Mouse (Mus musculus): ENCODE data around the gene H2-DMa.

The H2-DMa gene

DNA sequence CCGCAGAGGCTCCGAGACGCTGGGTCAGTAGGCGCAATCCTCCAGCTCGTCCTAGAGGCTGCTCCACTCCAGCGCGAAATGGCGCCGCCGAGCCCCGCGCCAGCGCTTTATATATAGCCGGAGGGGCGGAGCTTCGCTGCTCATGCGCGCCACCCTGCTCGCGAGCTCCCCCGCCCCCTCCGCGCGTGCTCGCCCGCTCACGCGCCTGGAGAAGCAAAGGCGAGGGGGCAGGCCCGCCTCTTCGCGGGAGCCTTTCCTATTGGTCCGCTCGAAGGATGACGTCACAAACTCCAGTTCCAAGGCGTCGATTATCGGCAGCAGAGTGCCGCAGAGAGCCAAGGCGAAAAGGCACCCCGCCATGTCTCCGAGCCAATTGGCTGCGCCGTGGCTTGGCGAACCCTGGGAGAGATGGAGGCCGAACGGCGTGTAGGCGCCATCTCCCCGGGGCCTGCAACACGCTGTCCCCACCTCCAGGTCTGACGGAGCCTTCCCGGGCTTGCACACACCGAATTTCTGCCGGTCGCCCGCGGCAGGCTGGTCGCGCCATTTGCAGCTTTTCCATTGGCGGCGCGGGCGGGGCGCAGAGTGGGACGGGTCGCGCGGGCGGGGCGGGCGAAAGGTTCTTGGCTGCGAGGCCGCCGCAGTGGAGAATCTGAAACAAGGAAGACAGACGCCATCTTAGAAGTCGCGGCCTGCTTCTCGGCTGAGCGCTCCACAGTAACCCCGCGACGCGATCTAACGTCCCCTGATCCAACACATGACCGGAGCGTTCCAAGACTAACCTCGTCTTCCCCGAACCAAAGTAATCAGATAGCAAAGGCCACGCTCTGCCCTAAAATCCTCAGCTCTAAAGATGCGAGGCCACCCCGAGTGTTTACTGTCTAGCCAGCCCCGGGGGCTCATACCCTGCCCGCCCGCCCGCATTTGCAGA, at the start of gene H2-DMa:
Gene H2-DMa, plus strand, starts transcription at position 293 of the 931 bp plus-strand sequence.
- DNase-seq: peak; percentile 98

DNA sequence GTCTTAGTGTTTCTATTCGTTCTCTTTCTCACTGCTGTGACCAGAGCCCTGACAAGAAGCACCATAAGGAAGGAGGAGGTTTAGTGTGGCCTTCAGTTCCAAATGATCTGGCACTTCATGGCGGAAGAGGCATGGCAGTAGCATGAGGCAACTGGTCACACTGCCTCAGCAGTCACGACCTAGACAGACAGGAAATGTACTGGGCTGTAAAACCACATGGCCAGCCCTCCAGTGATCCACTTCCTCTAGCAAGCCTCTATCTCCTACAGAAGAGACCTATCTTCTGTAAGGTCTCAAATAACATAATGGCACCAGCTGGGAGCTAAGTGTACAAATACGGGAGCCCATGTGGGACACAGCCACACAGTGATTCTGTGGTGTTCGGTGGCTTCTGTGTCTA, 47.2 kb upstream of the H2-DMa start:
- DNase-seq: no peak

DNA sequence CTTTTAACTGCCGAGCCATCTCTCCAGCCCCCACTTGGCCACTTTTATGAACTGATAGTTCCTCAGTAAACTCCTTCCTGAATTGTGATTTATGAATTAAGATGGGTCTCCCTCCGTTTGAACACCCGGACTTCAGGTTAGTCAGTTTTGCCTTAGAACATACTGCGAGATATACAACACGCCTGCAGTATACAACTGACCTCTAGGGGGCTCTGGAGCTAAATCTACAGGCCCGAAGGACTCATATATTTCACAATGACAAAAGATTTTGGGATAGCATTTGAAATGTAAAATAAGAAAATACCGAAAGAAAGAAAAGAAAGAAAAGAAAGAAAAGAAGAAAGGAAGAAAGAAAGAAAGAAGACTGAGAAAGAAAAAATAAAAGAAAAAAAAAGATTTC, 44.1 kb upstream of the H2-DMa start:
- DNase-seq: peak; percentile 64

DNA sequence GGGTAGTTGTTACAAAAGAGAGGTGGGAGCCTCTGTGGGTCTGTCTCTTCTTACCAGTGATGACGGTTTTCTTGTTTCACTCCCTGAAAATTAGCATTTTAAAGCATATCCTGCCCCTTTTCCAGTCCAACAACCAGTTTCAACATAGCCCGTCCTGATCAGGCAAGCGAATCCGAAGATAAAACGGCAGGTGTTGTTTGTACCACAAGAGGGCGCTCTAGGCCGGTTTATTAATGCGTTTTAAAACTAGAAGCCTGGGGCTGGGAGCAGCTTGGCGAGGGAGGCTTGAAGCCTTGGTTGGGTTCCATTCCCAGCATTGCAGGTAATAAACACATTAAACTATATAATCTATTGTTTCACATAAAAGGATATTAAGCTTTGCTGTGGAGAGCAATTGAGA, 41.8 kb upstream of the H2-DMa start:
- peak; percentile 57 for DNase-seq

DNA sequence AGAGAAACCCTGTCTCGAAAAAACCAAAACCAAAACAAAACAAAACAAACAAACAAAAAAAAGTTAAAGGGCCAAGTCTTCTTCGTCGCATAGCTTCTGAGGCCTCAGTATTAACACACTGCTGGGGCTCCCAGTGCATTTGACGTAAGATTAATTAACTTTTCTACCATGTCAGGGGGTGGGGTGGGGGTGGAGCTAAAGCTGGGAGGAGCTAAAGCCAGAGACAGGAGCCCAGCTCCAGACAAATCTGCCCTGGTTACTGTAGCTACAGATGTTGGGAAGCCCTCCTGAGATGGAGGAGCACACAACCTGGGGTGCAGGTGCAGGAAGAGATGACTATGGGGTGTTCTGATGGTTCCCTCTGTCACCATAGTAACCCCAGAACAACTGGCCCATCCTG, 41.2 kb upstream of the H2-DMa start:
- DNase-seq: no peak

DNA sequence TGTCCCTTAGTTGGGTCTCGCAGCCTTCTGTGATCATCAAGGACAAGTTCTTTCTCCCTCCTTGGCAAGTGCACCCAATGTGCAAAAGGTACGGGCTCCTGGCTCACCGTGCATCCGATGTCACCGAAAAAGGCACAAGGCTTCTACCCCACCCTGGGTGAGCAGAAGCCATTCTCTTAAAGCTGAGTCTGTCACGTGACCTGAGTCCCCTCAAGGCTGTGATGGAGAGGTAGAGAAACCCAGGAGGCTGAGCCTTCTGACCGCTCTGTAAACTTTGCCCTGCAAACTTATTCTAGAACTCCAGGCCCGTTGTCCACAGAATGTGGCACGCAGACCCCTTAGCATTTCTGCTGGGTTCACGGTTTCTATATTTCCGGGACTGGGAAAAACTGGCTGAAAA, 40.3 kb upstream of the H2-DMa start:
- no peak for DNase-seq

DNA sequence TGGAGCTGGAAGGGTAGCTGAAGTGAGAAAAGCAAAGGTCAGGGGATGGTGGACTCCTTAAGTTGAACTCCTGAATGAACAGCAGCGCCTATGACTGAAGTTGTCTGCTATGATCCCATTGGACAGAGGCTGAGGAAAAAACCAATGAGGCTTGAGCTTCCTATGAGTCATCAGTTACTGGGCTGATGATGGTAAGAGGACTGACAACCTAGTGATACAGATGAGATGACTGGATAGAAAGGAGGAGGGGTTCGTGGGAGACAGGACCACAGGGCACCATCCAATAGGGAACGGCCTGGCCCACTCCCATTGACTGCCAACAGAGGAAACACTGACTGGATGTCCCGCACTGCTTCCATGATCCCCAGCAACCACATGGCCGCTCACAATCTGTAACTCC, 39.7 kb upstream of the H2-DMa start:
- DNase-seq: no peak

DNA sequence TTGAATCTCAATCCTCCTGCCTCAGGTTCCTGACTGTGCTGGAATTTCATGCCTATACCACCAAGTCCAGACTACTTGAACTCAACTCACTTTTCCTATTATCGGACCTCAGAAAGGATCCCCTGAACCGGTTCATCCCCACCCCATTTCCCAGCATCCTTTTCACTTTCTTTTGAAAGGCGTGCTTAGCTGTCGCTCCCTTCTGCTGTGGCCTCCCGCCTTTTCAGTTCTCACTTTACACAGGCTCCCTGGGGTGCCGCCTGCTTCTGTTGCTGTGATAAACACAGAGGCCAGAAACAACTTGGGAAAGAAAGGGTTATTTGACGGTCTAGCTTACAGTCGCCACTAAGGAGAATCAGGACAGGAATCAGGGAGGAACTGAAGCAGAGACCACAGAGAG, 36.2 kb upstream of the H2-DMa start:
- DNase-seq: no peak

DNA sequence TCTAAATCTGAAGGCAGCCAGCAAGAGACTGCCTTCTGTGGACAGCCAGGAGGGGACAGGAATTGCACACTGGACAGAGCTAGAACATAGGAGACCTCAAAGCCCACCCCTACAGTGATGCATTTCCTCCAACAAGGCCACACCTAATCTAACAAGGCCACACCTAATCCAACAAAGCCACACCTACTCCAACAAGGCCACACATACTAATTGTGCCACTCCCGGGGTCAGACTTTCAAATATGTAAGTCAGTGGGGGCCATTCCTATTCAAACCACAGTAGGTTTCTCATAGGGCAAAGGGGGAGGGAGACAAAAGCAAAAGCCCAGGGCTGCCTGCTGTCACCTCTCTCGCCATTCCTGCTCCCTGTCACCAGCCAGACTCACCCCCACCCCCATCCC, 32.0 kb upstream of the H2-DMa start:
- DNase-seq: no peak

DNA sequence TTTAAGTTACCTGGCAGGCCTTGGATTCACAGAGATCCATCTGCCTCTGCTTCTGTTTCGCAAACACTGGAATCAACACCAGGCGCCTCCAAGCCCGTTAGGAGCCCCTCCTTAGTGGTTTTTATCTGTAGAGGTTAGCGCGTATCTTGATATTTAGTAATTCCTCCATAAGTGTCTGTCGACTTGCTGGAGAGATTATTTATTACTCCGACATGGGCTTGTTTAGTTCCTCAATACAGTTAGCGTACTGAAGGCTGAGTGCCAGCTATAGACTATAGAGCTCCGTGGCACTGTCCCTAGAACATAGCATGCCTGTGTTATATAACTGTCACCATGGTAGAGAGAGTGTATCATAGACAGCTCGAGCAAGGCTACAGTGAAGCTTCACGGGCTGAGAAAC, 31.2 kb upstream of the H2-DMa start:
- DNase-seq: no peak

DNA sequence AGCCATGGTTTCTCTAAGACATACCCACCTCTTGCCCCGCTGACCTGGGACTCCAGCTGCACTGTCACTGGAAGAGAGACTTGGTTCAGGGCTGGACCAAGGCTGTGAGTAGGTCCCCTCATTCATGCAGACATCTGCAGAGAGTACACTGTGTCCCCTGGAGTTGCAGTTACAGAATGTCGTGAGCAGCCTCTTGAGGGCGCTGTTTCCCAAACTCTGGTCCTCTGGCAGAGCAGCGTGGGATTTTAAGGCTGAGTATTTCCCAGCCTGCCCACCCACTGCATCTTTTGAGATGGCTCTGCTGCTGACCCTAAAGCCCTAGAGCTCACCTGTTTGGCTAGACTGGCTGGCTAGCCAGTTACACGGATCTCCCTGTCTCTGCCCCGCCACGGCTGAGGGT, 28.4 kb upstream of the H2-DMa start:
- DNase-seq: no peak

DNA sequence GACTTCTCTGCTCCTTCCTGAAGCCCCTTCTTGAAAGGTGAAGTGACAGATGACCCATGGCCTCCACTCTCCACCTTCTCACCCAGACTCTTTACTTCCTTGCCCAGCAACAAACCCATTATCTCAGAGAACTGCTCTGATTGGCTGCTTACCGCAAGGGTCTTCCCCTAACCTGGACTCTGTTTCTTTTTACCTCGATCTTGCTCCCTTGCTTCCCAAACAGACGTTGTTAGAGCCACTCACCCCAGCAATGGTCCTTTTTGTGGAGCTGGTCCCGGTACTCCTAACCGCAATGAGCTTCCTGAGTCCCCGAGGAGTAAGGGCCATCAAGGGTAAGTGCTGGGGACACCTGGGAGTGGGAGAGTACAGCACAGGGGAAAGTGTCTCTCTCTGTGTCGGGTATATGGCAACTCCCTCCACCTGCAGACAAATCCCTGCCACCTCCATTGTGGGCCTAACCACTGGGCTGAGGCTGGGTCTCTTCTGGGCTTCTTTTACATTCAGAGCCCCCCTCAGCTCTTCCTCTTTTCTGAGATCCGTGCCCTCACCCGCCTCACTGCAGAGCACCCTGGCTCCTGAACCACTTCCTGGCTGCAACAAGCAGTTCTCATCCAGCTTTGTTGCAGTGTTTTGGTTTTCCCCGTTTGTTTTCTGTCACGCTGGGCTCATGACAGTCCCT, 27.0 kb upstream of the H2-DMa start, which contains the start of gene H2-Oa:
Gene H2-Oa, plus strand, starts transcription at position 144 of the 679 bp plus-strand sequence.
- DNase-seq: no peak

DNA sequence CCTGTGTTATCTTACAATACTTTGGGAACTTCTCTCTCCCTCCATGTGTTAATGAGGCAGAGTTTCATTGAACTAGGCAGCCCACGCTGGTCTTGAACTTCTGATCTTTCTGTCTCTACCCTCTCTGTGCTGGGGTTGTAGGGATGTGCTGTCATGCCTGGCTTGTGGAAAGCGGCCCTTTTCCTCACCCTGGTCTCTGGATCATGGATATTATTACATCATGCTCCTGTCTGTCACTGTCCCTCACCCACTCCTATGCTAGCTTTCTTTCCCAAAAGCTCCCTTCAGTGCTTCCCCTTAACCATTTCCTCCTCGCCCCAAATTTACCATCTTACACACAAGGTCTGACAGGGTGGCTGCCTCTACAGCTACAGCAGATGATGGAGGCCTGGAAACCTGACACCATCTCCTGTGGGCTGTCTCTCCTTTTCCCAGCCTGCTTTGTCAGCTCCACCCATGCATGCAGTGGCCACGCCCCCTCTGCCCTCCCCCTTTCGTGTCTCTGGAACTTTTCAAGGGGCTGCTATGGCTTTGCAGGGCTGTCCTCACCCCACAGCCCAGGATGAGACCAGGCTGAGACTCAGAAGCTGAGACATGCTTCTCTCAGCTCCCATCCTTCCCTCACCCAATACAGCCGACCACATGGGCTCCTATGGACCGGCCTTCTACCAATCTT, 26.0 kb upstream of the H2-DMa start:
- no peak for DNase-seq

DNA sequence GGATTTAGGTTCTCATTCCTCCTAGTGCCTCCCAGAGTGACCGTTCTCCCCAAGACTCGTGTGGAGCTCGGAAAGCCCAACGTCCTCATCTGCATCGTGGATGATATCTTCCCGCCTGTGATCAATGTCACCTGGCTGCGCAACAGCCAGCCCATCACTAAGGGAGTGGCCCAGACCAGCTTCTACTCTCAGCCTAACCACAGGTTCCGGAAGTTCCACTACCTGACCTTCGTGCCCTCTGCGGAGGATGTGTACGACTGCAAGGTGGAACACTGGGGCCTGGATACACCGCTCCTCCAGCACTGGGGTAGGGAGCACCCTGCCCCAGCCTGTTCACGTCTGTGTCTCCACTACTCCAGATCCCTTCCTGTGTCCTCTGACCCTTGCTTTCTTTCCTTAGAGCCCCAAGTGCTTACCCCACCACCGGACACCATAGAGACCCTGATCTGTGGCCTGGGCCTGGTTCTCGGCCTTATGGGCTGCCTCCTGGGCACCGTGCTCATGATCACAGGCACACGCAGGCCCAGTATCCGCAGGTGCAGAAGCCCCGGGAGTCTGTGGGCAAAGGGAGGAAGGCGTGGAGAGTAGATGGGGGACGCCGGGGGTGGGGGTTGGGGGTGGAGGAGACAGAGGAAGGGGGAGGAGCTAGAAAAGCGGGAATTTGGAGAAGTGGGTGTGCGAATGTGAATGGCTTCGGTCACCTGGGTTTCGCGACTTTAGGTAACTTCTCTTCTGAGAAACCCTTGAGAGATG, 24.9 kb upstream of the H2-DMa start:
- DNase-seq: no peak

DNA sequence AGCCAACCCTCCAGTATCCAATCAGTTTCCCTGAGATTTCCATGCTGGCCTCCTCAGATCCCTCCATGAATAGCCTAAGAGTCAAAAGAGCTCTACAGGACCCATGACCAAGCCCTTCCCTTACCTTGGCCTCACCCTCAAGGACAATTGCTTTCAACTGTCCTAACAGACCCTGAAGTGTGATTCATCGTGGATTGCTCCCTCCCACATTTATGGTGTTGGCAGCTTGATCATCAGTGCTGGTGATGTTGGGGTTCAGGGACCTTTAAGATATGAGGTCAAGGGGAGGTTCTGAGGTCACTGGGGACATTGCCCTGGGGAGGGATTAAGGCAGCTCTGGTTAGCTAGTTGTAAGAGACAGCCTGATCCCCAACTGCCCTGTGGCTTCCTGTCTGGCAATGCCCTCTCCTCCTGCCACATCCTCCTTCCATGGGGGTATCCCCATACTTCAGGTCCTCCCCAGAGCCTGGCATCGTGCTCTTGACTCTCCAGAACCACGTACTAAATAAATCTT, 22.8 kb upstream of the H2-DMa start:
- DNase-seq: no peak

DNA sequence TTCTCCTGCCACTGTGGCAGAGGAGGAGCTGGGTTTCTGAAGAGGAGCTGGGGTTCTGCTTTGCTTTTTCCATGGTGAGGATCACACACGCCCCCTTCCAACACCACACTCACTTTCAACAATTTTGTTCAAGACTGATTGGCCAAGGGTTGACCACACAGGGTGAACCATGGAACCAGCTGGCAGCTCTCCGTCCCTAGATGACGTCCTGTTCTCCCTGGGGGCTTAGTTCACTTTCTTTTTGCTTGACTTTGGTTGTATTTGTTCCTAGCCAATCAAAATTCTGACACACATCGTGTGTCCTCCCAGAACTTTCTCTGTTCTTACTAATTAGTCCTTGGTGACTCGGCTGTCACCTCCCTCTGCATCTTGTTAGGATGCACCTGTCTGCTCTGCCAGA, 22.1 kb upstream of the H2-DMa start:
- DNase-seq: no peak

DNA sequence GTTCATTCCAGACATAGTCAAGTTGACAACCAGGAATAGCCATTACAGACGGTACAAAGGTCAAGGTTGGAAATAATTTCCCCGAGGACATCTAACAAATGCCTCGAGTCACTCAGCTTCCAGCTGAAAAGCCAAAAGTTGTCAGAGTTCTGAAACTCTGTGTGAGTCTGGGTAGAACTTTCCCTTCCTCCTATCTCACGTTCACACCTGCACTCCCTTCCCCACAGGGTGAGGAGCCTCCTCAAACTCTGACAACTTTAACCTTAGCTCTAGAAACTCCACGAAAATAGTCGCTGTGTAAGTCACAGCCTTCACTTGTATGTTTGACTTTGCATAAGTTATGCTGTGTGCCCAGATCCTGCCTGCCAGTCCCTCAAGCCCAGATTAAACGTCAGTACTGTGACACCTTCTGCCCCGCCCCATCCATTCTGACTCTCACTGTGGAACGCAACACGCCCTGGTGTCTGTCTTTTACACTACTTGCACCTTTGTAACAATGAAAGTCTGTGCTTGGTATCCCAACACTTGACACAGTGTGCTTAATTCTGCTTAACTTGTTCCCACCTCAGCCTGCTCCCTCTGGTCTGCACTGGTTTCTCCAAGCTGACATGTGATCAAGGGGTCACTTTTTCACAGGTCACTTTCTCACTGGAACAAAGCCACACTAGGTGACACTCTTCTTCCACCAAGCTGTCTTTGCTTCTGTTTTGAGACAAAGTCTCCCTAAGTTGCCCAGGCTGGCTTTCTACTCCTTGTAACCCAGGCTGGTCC, 20.4 kb upstream of the H2-DMa start:
- DNase-seq: no peak

DNA sequence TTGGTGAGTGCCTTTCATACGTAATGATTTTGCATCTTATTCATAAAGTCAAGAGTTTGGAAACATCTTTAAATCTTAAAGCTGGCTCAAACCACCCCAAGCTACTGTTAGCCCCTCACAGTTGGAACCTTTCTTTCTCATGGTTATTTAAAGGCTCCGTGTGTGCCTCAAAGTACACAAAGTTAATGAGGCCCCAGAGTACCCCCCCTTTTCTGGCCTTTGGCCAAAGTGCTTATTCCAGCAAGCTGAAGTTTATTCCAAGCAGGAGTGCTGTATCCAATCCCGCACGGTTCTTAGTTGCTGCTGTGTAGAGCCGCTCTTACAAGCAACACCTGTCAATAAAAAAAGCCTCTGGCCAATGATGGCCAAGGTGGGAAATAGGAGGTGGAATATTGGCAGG, 19.8 kb upstream of the H2-DMa start:
- DNase-seq: no peak

DNA sequence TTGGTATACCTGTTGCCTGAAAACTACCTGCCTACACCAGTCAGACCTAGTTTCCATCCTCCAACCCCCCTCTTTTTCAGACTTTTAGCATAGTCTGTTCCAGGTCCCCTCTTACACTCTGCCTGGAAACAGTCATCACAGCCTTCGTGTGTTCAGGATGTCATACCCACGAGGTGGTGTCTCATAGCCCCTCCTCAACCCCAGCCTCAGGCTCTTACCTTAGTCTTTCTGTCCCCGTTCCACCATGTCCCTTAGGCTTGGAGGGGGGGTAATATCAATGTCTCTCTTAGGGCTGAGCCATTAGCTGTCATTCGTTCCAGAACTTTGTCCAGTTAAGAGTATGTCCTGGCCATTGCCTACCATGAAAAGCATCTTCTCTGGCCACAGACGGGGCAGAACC, 18.2 kb upstream of the H2-DMa start:
- no peak for DNase-seq

DNA sequence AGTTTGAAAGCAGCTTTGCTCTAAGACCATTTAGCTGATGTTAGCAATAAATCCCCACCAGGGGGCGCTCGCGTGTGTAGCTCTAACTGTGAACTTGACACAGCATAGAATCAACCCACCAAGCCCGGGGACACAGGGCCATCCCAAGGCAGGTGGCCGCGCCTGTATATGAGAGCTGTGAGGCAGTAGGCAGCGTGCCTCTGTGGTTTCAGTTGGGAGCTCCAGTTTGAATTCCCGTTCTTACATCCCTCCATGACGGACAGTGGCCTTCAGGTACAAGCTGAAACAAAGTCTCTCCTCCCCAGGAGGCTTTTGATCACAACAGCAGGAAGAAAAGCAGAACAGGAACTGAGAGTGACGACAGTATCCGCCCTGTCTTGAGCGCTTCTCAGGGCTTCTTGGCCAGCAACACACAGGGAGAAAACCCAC, 17.7 kb upstream of the H2-DMa start:
- DNase-seq: peak; percentile 88

DNA sequence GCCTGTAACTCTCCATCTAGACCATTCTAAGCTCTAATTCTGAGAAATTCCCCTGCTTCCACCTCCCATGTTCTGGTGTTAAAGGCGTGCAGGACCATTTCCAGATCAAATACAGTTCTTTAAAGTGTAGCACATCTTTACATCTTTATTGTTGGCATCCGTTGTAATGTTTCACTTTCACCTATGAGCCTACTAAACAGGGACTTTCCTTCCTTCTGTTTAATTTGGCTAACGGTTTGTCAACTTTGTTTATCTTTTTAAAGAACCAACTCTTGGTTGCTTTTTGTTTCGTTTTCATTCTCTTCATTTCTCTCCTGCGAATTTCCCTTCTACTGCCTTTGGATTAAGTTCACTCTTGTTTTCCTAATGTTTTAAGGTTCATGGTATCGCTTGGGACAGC, 16.5 kb upstream of the H2-DMa start:
- no peak for DNase-seq

DNA sequence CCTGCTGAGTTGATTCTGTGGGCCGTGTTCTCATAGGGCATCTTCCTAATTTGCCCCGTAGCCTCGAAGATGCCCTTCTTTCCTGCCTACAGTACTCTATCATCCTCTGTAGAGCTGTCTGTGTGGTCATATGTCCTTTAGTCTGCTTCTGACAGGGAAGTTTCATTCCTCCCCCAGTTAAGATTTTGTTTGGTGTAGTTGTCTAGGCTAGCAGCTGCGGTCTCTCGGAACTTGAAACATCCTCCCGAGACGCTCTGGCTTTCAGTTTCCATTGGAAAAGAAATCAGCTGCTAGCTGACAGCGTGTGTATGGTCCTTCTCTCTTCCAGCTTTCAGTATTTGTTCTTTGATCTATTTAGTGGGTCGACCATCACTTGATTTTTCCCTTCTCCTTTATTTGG, 14.5 kb upstream of the H2-DMa start:
- DNase-seq: no peak

All from cerebellum, adult 8-10 months (tissue).